ENCODE assay signal across 8 mouse cellular contexts in genomic region chr1:42953482-42953822, GRCm38 (mm10). TPM values are rescaled to one million over a fixed set of nuclear protein-coding genes. Genes with fewer than 3 reads are reported as not detected.
DNase-seq lines count a peak whose midpoint lies in the region; ATAC-seq lines count a peak whose summit lies in the region.

No protein-coding gene starts in this region.

- ATAC-seq in hindbrain, embryonic 15.5 days (ENCODE audit: low FRiP score, low read depth) = peak; percentile 54; the same call in 1 of the 2 replicates
- peak; percentile 64 for ATAC-seq in midbrain, embryonic 16.5 days
- ATAC-seq in activated CD4-positive, CD25-positive, alpha-beta regulatory T cell, adult 4 months = no peak

- H3K36me3 ChIP-seq in hindbrain, embryonic 15.5 days = no peaks in the 10 kb centered on the region
- H3K36me3 ChIP-seq in midbrain, embryonic 16.5 days (ENCODE audit: control insufficient read depth, insufficient read depth, low read length) = no peaks in the 10 kb centered on the region

- H3K9ac ChIP-seq in hindbrain, embryonic 15.5 days = peak overlapping the region; percentile 97
- peak overlapping the region; percentile 97 for H3K9ac ChIP-seq in midbrain, embryonic 16.5 days (ENCODE audit: low read depth, low read length)

- peak overlapping the region; percentile 88 for H3K4me2 ChIP-seq in hindbrain, embryonic 15.5 days
- peak overlapping the region; percentile 62 for H3K4me2 ChIP-seq in midbrain, embryonic 16.5 days (ENCODE audit: low read length)

- H3K27ac ChIP-seq in hindbrain, embryonic 15.5 days (replicated peaks) = peak overlapping the region; percentile 91
- H3K27ac ChIP-seq in midbrain, embryonic 16.5 days (ENCODE audit: low read length) = peak overlapping the region; percentile 92

- H3K27me3 ChIP-seq in hindbrain, embryonic 15.5 days = no peaks in the 10 kb centered on the region
- H3K27me3 ChIP-seq in midbrain, embryonic 16.5 days (ENCODE audit: control insufficient read depth, insufficient read depth, low read depth, low read length) = no peaks in the 10 kb centered on the region

- WGBS in hindbrain, embryonic 15.5 days = 2% methylated on average over 14 of the region's 16 CpGs
- WGBS in midbrain, embryonic 16.5 days = 1% methylated on average over 15 of the region's 16 CpGs

- H3K4me1 ChIP-seq in hindbrain, embryonic 15.5 days (replicated peaks) = peaks cover 19% of the 10 kb centered on the region
- H3K4me1 ChIP-seq in midbrain, embryonic 16.5 days (ENCODE audit: control insufficient read depth, insufficient read depth, low read length) = peaks cover 9% of the 10 kb centered on the region

- no peaks in the 10 kb centered on the region for H3K9me3 ChIP-seq in hindbrain, embryonic 15.5 days
- no peaks in the 10 kb centered on the region for H3K9me3 ChIP-seq in midbrain, embryonic 16.5 days (replicated peaks; ENCODE audit: control insufficient read depth, low read length, poor library complexity, severe bottlenecking)

- peak; percentile 35 to 37 for DNase-seq in layer of hippocampus, adult 18-20 months (ENCODE audit: low spot score in 2 of 2)
- DNase-seq in layer of hippocampus, postnatal 36 days = no peak
- DNase-seq in embryo, embryonic 11.5 days (ENCODE audit: low read depth, low spot score) = peak; percentile 9
- no peak for DNase-seq in cerebellum, adult 8-10 months
- no peak for DNase-seq in right cerebral cortex, postnatal 14 days

- peak overlapping the region; percentile 90 for H3K4me3 ChIP-seq in hindbrain, embryonic 15.5 days
- H3K4me3 ChIP-seq in midbrain, embryonic 16.5 days (ENCODE audit: low read depth, low read length) = peak overlapping the region; percentile 88

RNA-seq across cellular contexts. Expression of gene Gpr45, which starts 0.8 kb away (rescaled TPM):
- 10 to 100 TPM; 18.9 to 22.2 TPM for total RNA-seq in layer of hippocampus, adult 18-20 months (2021)
- 10 to 100 TPM; 23.0 to 25.6 TPM for total RNA-seq in layer of hippocampus, postnatal 36 days (2021)
- 12.4 and 12.8 TPM in 2 replicates for polyA plus RNA-seq in hindbrain, embryonic 15.5 days (2015; fragmentation: Nextera tagmentation; extraction: Ambion mirVana)
- polyA plus RNA-seq in midbrain, embryonic 16.5 days (2015; fragmentation: Nextera tagmentation; extraction: Ambion mirVana) = 15.0 and 16.6 TPM in 2 replicates
- polyA plus RNA-seq in activated CD4-positive, CD25-positive, alpha-beta regulatory T cell, adult 4 months (2017; shearing (Covaris generic)) = 1 to 10 TPM; 4.1 to 5.0 TPM

Comparison
In these comparisons a context has a peak if more than half of its experiments do, and no peak if none do; other contexts are left out.
1. DNase-seq: peak in layer of hippocampus, adult 18-20 months (2 of 2) and embryo, embryonic 11.5 days (single experiment); none in layer of hippocampus, postnatal 36 days (0 of 2), cerebellum, adult 8-10 months (single experiment) and right cerebral cortex, postnatal 14 days (single experiment).